Mouse (Mus musculus) natural killer cell, adult 2 months (primary cell): ENCODE results near the gene Scube2.

Source experiments
- DNase-seq, 2 experiments: peaks; one replicate each; pipeline ENCODE4 v3.0.0; 2022; ENCODE audit warnings: low spot score in 2 of 2

Gene Scube2

GRCm38 (mm10) chr7:109852017-109852416 is 13.5 kb downstream of the Scube2 start:
- no peak for DNase-seq

DNA sequence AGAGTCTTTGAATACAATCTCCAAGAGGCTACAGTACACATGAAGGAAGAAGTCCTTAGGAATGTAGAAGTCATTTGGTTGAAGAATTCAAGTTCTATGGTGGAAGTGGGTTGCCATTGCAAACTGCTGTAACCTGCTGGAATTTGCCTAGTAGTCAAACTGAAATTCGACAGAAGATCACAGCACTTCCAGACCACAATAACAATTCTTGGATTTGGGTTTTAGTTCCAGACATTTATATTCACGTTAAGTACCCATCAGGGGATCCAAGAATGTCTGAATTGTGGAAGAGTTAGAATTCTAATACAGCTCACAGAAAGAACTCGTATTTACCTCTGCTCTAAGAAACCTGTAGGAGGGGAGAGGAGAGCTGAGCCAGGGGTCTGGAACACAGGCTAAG is 14.9 kb downstream of the Scube2 start:
- no peak for DNase-seq

DNA sequence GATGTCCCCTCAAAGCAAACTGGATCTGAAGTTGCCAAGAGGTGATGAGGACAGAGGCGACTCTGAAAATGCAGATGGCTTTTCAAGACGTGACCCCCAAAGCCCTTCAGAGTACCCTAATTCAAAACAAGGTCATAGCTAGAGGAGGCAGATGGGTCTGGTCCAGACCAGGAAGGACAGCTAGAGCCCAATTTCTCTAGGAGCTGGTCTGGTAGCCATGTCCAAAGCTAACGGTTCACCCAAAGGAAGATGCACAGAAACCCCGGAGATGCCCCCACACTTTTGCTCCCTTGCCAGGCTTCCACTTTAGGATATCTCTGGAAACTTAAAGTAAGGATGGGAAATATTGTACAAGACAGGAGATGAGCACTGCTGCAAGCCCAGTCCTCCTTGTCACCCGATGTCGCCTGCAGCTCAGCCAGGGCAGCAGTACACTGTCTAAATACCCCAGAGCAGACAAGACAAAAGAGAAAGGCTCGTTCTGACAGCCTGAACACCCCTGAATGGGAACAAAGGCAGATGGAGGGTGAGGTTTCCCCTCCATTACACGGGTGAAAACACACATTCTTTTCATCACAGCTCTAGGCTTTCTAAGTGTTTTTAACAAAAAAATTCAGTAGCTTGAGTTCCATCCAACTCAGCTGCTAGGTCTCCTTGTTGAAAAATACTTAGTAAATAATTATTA is 15.6 kb downstream of the Scube2 start:
- DNase-seq, result no peak

GRCm38 (mm10) chr7:109848867-109849733 is 16.4 kb downstream of the Scube2 start:
- DNase-seq, result no peak

DNA sequence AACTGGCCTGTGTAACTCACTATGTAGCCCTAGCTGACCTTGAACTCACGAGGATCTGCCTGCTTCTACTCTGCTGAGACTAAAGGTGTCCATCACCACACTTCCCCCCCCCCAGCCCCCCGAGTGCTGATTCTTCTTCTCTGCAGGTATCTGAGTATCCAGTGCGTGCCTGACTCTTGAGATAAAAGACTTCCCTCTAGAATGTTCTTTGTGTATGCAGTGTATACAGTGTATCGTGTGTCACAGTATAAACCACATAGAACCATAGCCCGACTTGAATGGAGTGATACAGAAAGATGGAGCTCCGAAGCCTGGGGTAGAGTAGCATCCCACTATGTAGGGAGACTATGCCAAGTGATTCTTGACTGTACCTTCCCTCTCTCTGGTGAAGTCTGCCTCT is 21.4 kb downstream of the Scube2 start:
- no peak for DNase-seq

- DNase-seq, result no peak
These were observed 23.7 kb downstream of the Scube2 start for GRCm38 (mm10) chr7:109841618-109842418.

DNA sequence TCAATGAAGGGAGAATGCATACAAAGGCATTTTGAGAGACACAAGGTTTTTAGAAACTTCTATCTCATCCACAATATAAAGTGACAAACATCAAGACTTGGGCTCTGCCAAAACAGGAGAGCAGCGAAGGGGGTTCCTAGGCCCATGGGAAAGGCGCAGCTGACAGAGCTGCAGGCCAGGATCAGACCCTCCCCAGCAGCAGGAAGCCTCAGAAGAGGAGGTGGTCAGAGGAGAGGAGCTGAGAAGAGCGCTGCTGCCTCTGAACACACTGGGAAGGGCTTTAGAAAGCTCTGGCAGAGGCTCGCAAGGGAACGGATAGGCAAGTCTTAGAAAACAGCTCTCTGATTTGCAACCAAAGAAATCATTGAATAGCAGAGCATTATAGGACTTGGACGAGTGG is 24.4 kb downstream of the Scube2 start:
- no peak for DNase-seq

- no peak for DNase-seq
These were observed 26.9 kb downstream of the Scube2 start for GRCm38 (mm10) chr7:109838613-109839012.

DNA sequence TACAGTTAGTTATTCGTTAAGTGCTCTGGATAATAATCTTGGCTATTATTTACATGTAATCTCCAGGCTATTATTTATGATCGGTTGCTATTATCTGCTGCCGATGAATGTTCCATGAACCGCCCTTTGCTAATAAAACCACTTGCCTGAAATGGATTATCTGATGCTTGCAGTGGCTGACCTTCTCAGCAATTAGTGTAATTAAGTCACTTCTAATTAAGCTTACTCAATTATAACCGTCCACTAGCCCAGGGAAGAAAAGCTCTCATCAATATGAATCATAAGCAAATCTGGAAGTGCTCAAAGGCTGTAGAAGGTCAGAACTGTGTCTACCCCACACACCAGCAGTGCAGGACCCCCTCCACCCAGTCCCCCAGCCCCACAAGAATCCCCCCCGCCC is 27.8 kb downstream of the Scube2 start:
- DNase-seq, result no peak

- no peak for DNase-seq
These were observed 30.6 kb downstream of the Scube2 start for GRCm38 (mm10) chr7:109834894-109835293.

- no peak for DNase-seq
These were observed 34.1 kb downstream of the Scube2 start for GRCm38 (mm10) chr7:109831376-109831775.

DNA sequence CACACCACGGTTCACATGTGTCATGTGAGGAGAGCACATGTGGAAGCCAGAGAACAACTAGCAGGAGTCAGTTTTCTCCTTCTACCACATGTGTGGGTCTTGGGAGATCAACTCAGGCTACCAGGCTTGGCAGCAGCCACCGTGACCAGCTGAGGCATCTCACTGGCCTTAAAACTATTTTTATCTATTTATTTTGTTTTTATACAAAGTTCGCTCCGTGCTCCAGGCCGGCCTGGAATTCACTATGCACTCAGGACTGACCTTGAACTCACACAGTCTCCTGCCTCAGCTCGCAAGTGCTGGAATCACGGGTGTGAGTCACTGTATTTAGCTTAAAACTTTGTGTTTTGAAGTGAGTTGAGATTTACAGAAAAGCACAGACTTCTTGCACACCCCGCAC is 38.6 kb downstream of the Scube2 start:
- no peak for DNase-seq

DNA sequence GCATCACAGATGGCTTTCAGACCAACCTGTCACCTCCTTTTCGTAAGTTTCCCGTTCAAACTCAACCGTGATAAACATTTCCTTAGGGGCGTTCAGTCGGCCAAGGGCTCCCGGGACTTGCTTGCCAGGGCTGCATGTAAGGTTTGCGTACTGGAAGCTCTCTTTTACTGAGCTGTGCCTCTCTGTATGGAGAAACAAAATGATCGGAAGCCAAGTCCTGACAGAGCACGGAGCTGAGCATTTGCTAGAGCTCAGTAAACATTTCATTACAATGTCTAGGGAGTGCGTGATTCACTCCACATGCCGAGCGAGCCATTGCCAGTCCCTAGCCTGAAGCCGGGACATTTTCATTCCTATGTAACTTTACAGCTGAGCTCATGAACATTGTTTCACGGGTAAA is 40.2 kb downstream of the Scube2 start:
- no peak for DNase-seq

GRCm38 (mm10) chr7:109818600-109818999 is 46.9 kb downstream of the Scube2 start:
- DNase-seq, result no peak

DNA sequence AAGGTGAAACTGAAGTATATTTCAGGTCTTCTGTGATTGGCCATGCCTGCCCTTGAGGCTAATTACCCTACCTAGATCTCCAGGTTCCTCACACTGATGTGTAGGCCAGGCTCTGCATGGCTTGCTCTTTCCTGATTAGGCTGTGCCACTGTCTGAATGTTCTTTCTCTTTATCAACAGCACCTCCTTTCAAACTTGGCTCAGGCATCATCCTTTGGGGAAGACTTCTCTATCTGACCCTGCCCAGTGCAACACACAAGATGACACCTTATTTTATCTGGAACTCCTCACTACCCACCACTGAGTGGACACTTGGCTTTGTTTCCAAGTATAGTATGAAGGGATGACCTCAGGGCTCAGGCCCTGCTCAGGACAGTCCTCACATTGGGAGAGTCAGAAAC is 47.5 kb downstream of the Scube2 start:
- no peak for DNase-seq

GRCm38 (mm10) chr7:109813330-109814140 is 51.9 kb downstream of the Scube2 start:
- DNase-seq, result no peak

DNA sequence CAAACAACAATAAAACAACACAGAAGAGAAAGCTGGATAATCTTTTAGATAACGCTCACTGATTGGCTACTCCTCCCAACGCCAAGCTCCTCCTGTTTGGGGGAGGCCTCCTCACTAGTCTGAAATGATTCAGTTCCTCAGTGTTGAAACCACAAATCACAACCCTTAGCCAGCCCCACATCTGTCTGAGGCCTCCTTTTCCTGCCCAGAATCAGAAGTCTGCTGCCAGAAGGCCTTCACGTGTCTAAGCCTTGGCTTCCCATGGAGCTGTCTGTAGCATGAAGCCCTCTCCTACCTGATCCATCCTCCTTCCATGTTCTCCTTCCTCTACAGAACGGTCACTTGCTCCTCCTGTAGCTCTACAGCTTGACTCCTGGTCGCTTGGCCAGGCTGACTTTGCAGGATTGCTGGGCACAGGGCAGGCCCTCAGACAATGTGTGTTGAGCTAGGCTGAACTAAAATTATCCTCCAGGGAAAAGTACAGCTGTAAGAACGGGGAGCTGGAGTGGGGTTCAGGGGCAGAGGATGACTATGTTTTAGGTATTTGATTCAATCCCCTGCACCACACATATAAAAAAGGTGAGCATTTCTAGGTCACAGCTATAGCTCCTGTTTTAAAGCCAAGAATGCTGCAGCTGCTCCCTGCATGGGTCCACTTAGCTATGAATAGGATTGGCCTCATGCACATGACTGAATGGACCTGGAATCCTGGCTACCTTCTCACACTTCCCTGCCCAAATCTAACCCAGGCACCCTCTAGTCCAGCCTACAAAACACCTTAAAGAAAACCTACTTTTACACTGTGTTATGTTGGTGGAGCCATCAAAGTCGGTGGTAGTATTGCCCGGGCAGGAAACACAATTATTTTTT is 57.6 kb downstream of the Scube2 start:
- no peak for DNase-seq

GRCm38 (mm10) chr7:109804843-109805242 is 60.6 kb downstream of the Scube2 start:
- peak in 1 of 2 experiments; percentile 34 for DNase-seq

DNA sequence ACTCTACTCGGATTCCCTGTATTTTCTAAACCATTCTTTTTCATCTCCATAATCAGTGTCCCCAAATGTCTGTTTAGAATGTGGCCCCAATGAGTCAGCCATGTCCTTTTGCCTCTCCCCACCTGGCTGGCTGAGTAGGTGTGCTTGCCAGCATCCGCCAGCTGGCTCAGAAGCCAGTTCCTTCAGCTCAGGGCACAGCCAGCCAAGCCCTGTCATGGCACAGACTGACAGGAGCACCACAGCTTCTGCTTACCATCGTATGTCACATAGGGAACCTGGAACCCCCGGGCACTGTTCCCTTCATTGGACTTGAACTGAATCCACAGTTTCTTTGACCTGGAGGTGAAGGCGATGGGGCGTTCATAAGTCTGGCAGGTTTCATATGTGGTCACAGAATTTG is 61.1 kb downstream of the Scube2 start:
- DNase-seq, result no peak

DNA sequence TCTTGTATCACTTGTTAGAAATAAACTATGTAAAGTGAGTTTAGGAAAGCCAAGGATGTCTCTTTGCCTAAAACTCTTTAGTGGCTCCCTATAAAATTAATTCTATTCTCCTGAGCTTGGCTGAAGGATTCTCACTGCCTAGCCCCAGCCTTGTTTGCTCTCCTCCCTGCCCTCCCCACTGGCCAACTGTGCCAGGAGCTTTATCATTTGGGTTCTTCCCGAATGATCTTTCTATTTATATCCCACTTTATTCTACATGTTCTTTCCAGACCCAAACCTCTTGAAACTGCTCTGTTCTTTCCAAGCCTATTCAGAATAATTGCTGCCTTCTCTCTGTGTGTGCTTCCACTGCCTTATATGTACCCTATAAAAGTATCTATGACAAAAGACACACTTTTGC is 62.0 kb downstream of the Scube2 start:
- no peak for DNase-seq

- no peak for DNase-seq
These were observed 64.9 kb downstream of the Scube2 start for GRCm38 (mm10) chr7:109800626-109801025.
